Mouse (Mus musculus) left cerebral cortex, adult 2 months (tissue): ENCODE results near the gene Nexn. TPM values are rescaled to one million over a fixed set of nuclear protein-coding genes. Genes with fewer than 3 reads are reported as not detected.
"Not testable (repeated sequence)": the region's sequence is repeated elsewhere in the genome, so short reads cannot be mapped to it uniquely, and the experiment has no call there.

Source experiments
- DNase-seq, 2 experiments: peaks; one replicate each; pipeline ENCODE4 v3.0.0; 2021 to 2022; ENCODE audit warnings: low spot score in 2 of 2, mixed read lengths in 1 of 2; ENCODE audit errors: extremely low spot score in 1 of 2
- H3K27ac ChIP-seq: fragments of 200-600 bp; 2 replicates; pipeline ENCODE4 v1.8.1; 2022
- H3K4me3 ChIP-seq: fragments of 200-600 bp; 2 replicates; pipeline ENCODE4 v1.8.1; 2022
- CTCF ChIP-seq: fragments of 200-600 bp; IDR thresholded peaks from 2 replicates; pipeline ENCODE4 v1.8.1; 2022; ENCODE audit warnings: antibody characterized with exemption, mild to moderate bottlenecking, moderate library complexity
- intact Hi-C: fragments of 180-260 bp; cut with DNase I; formaldehyde crosslinking; loops from one replicate; pipeline ENCODE4 v1.15.1; 2025
- total RNA-seq, 2 experiments: library from RNA; stranded (reverse); gene quantifications; 2 replicates each; pipeline ENCODE4 v1.2.3; 2021

Nexn gene
- total RNA-seq, 2 experiments from 2014 or later = 1.4 to 5.0 TPM

GRCm38 (mm10) chr3:152272974-152273685 lies 7.0 kb upstream of the Nexn start:
- no peak for DNase-seq
- no peak overlapping the region for H3K27ac ChIP-seq
- no peak overlapping the region for H3K4me3 ChIP-seq
- intact Hi-C loops = no loop called here
- no peak for TF ChIP-seq CTCF

- no peak for DNase-seq
- Histone ChIP-seq H3K27ac (no peak overlapping the region), H3K4me3 (no peak overlapping the region)
- intact Hi-C loops = no loop called here
- no peak for TF ChIP-seq CTCF
These were observed 5.7 kb upstream of the Nexn start for GRCm38 (mm10) chr3:152271876-152272275.

GRCm38 (mm10) chr3:152271071-152271710 lies 5.0 kb upstream of the Nexn start:
- DNase-seq = no peak
- Histone ChIP-seq H3K4me3 (no peak overlapping the region), H3K27ac (no peak overlapping the region)
- intact Hi-C loops = no loop called here
- no peak for TF ChIP-seq CTCF

- Histone ChIP-seq H3K4me3 (no peak overlapping the region), H3K27ac (no peak overlapping the region)
- no peak for DNase-seq
- intact Hi-C loops = no loop called here
- TF ChIP-seq CTCF = no peak
These were observed 1.9 kb upstream of the Nexn start for GRCm38 (mm10) chr3:152268099-152268498.

DNA sequence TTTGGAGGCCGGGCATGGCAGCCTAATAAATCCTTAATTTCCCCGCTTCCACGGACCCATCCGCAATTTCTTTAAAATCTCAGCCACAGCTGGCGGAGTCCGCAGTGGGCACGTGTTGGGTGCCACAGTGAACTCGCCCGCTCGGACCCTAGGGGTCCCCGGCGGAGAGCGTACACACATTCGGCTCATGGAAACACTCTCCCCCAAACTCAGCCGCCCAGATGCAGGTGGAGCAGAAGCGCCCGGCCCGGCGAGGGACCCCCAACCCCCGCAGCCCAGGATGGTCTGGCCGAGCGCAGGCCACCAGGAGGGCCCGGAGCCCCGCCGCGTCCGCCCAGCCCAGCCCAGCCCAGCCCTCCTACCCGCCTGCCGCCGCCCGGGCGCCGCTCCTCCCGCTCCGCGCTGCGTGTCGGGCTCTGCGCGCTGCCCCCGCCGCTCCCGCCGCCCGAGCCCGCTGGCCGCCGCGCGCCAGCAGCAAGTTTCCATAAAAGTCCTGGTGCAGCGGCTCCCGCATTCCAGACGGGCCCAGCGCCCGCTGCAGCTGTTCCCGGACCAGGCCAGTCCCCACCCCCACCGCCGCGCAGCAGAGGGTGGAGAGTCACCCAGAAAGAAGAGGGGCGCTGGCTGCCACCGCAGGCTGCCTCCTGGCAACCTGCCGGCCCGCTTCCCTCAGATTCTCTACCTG lies 657 bp downstream of the Nexn start:
- intact Hi-C loops = no loop called here
- H3K4me3 ChIP-seq = peak overlapping the region; percentile 58
- DNase-seq = peak; percentile 32 to 40
- H3K27ac ChIP-seq = no peak overlapping the region
- TF ChIP-seq CTCF = no peak

- Histone ChIP-seq H3K27ac (no peak overlapping the region), H3K4me3 (peak overlapping the region; percentile 58; the same call in 1 of the 2 replicates)
- intact Hi-C loops = no loop called here
- no peak for DNase-seq
- no peak for TF ChIP-seq CTCF
These were observed 1.3 kb downstream of the Nexn start for GRCm38 (mm10) chr3:152264830-152265229.

DNA sequence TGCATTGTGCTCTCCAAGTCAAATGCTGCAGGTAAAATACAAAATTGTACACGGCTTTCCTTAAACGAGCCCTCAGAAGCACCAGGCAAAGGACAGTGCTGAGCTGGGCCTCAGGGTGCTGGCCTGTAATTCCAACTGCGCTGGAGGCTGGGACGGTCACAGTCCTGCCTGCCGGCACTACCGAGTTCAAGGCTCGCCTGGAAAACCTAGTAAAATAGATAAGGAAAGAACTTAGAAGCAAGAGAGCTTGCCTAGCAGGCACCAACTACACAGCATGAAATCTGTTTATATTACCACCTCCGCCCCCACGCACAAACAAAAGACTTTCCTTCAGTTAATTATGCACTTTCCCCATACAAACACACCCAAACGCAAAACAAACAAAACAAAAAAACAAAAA lies 1.8 kb downstream of the Nexn start:
- no peak for DNase-seq
- no peak for TF ChIP-seq CTCF
- H3K27ac ChIP-seq = no peak overlapping the region
- intact Hi-C loops = no loop called here
- H3K4me3 ChIP-seq = no peak overlapping the region

DNA sequence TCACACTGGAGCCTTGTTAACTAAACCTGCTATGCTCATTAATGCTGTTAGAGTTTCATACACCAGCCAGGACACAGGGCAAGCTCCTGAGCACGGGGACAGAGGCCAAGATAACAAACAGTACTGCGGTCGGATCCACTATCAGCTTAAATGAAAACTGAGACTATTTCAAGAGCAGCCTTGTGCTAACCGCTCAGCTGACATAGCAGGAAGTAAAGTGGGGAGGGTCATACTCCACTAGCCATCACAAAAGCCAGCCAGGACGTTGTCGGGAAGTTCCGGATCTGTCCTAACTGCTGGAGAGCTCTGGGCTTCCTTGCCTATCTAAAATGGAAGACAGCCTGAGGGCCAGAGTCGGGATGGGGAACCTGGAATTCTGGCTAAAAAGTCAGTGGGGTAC lies 4.2 kb downstream of the Nexn start:
- DNase-seq = no peak
- Histone ChIP-seq H3K27ac (no peak overlapping the region), H3K4me3 (no peak overlapping the region)
- no peak for TF ChIP-seq CTCF
- intact Hi-C loops = no loop called here

DNA sequence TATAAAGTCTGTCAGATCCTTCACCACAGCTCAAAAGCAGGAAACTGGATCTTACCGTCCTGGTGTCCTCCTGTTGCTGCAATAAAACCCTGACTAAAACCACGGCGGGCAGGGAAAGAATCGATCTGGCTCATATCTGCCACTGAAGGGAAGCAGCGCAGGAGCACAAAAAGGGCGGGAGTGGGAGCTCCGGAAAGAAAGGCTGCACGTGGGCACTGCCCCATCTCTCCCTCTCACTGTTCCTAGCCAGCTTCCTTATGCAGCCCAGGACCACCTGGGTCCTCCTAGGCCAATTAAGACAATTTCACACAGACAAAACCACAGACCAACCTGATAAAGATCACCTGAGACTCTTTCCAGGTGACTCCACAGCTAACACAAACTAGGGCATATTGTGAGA lies 4.7 kb downstream of the Nexn start:
- DNase-seq = no peak
- H3K27ac ChIP-seq = no peak overlapping the region
- intact Hi-C loops = no loop called here
- no peak for TF ChIP-seq CTCF
- no peak overlapping the region for H3K4me3 ChIP-seq

- no peak overlapping the region for H3K27ac ChIP-seq
- no peak for TF ChIP-seq CTCF
- H3K4me3 ChIP-seq = no peak overlapping the region
- intact Hi-C loops = no loop called here
- DNase-seq = no peak
These were observed 5.8 kb downstream of the Nexn start for GRCm38 (mm10) chr3:152260362-152260761.

GRCm38 (mm10) chr3:152259409-152259808 lies 6.7 kb downstream of the Nexn start:
- peak; percentile 86 for TF ChIP-seq CTCF
- DNase-seq = peak; percentile 54 to 76
- intact Hi-C loops, H3K27ac ChIP-seq, H3K4me3 ChIP-seq: not testable (repeated sequence)

GRCm38 (mm10) chr3:152257528-152257927 lies 8.6 kb downstream of the Nexn start:
- Histone ChIP-seq H3K27ac (no peak overlapping the region), H3K4me3 (no peak overlapping the region)
- intact Hi-C loops = no loop called here
- no peak for TF ChIP-seq CTCF
- no peak for DNase-seq
